Mouse (Mus musculus) cerebellum, postnatal 10 days (tissue): ENCODE data around the gene Flvcr1.
A peak's percentile ranks its signal among the peaks of the same experiment; 100 is the strongest.

Source experiments
- DNase-seq, 2 experiments: peaks; one replicate each; pipeline ENCODE4 v3.0.0; 2021; ENCODE audit warnings: mixed read lengths in 2 of 2

Flvcr1 gene

DNA sequence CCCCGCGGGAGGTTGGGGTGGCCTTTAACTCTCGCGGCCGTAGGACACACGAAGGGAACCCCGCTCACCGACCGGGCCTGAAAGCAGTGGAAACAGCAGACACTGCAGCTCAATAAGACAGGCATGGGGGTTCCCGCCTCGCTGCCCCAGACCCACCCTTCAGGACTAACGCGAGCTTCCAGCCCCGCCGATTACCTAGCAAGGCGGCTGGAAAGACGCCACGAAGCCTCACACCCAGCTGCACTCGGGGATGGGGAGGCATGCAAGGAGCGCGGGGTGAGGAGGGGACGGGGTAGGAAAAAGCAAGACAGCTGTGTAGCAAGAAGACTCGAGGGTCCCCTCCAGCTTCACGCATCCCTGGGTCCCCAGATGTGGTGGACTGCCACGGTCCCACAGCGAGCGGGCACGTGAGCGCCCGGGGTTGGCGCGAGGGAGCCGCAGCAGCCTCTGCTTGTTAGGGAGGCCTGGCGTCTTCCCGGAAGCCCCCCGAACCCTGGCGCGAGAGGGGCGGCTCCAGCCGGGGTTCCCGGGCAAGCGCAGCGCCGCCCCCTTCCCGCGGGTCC lies 47.4 kb downstream of the Flvcr1 start:
- DNase-seq, result peak; percentile 71 to 73

- peak; percentile 90 to 95 for DNase-seq
Measured at GRCm38 (mm10) chr1:190978001-190978400, 48.0 kb downstream of the Flvcr1 start.

DNA sequence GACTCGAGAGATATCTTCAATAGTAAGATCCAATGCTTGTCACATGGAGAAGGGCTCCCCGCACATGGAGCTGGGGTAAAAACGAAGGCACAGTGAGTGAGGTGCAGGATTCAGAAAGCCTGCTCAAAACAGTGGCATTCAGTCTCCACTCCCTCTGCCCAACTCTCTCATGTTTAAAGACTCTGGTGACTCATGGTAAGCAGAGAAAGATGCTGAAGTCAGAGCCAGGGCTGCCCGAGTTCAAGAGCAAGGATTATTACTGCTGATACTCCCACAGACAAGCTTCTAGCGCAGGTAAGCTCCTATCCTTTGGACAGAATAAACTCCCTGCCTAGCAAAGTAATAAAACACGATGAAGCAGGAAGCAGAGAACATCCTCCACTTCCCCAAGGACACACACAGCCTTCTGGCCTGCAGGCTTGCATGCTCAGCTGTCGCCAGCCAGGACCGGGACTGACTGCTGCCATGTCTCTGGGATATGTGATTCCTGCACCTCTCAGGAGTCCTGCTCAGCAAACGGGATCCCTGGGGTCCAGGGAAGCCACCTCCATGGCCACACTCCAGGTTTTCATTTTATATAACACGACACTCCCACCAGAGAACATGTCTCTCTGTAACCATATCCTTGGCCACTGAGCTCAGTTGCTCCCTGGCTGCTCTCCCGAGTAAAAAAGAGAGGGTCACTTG lies 48.9 kb downstream of the Flvcr1 start:
- DNase-seq, result peak; percentile 57 to 58

DNA sequence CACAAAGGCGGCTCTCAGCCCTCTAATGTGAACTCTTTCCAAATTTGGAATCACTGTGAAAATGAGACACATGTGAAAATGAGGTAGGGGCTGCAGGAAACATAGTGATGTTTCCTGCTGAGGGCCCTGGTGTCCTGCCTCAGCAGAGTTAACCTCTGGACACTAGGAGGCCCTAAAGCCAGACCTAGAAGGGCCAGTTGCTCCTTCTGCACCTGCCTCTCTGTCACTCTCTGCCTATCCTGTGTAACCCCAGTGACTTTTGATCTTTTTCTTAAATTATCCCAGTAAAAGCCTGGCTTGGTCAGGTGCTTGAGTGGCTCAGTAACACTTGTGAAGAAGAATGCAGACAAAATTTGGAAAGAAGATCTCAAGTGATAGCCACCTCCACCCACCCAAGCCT lies 51.1 kb downstream of the Flvcr1 start:
- DNase-seq, result no peak

DNA sequence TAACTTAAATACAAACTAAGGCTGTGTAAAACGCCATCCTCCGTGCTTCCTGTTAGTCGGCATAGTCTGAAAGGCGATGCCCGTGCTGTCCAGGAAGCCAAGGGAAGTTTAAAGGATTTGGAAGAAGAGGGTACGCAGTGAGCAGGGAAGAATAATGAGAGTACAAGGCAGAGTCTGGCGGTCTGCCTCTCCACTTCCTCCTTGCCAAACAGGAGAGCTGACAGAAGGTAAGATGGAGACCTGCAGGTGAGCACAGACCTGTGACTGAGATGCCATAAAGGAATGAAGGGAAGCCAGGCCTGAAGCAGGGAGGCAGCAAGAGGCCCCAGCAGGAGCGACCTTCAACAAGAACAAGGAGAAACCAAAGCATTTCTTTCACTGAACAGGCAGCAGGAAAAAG lies 51.8 kb downstream of the Flvcr1 start:
- DNase-seq, result peak; percentile 79 to 87

DNA sequence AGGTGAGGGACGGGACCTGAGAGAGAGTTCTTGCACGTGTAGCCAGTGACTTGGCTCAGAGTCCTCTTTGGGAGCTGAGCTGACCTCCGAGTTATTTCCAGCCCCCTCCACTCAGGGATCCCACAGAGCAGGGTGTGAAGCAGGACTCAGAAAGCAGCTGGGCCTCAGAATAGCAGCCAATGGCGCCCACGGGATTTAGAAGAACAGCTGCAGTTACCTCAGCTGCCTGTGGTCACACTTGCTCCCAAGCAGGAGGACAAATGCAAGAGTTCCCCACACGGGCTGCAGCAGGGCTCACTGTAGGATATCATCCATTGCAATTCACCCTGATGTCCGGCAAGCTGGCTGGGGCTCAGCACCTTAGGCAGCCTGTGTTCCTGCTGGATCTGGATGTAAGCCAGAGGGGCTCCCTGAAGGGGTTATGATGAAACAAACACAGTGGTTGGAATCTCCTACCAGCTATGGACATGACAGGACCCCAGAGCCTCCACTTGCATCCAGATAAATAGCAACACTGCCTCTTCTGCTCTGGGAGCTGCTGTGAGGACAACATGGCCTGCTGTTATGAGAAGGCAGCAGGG lies 53.3 kb downstream of the Flvcr1 start:
- peak; percentile 56 to 66 for DNase-seq

GRCm38 (mm10) chr1:190971708-190972610 lies 54.0 kb downstream of the Flvcr1 start:
- DNase-seq, result peak; percentile 82 to 93

DNA sequence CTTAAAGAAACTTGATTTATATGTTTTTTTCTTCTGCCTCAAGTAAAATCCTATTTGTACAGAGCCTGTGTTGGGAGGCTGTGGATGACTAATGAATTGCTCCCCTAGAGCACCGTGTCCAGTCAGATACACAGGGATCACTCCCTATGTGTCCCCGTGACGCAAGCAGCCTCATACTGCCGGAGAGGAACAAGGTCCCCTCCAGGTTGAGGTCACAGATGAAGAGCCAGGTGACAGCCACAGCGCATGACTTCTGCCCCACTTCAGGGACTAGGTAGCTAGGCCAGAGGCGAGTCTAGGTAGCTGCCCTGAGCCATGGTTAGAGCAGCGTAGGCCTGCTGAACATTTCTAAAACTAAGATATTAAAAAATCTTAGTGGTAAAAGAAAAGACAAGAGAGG lies 57.9 kb downstream of the Flvcr1 start:
- no peak for DNase-seq

GRCm38 (mm10) chr1:190964992-190965780 lies 60.8 kb downstream of the Flvcr1 start:
- DNase-seq, result peak; percentile 85

GRCm38 (mm10) chr1:190962760-190963159 lies 63.2 kb downstream of the Flvcr1 start:
- no peak for DNase-seq

GRCm38 (mm10) chr1:190958821-190959220 lies 67.1 kb downstream of the Flvcr1 start:
- no peak for DNase-seq
